Mouse (Mus musculus) myocyte (in vitro differentiated cells): ENCODE measurements around the gene Pdzd8.

Experiments
- CEBPB ChIP-seq: IDR thresholded peaks from 2 replicates; pipeline ENCODE4 v1.6.1; 2011; ENCODE audit warnings: mild to moderate bottlenecking, moderate library complexity; ENCODE audit not compliant: poor library complexity, insufficient read depth, severe bottlenecking
- E2F4 ChIP-seq: IDR thresholded peaks from one replicate; pipeline ENCODE4 v1.6.1; 2011; ENCODE audit warnings: mild to moderate bottlenecking, control low read depth, moderate library complexity; ENCODE audit not compliant: insufficient read depth
- MAX ChIP-seq: IDR thresholded peaks from one replicate; pipeline ENCODE4 v1.6.1; 2011; ENCODE audit warnings: low read depth, mild to moderate bottlenecking, control low read depth
- MYOD1 ChIP-seq, 3 experiments: IDR thresholded peaks; one replicate each; pipeline ENCODE4 v1.6.1; 2011; ENCODE audit warnings: control low read depth in 2 of 3, low read depth in 2 of 3, mild to moderate bottlenecking in 2 of 3, moderate library complexity in 1 of 3; ENCODE audit not compliant: insufficient read length in 2 of 3, control insufficient read depth in 1 of 3
- MYOG ChIP-seq, 3 experiments: IDR thresholded peaks; one replicate each; pipeline ENCODE4 v1.6.1; 2011; ENCODE audit warnings: control low read depth in 2 of 3, low read depth in 2 of 3, mild to moderate bottlenecking in 2 of 3; ENCODE audit not compliant: insufficient read length in 2 of 3, control insufficient read depth in 1 of 3, insufficient read depth in 1 of 3
- POLR2A ChIP-seq: IDR thresholded peaks from one replicate; pipeline ENCODE4 v1.6.1; 2011; ENCODE audit warnings: low read depth, mild to moderate bottlenecking, control low read depth, moderate library complexity; ENCODE audit not compliant: insufficient read length
- POLR2AphosphoS2 ChIP-seq: IDR thresholded peaks from one replicate; pipeline ENCODE4 v1.6.1; 2011; ENCODE audit warnings: low read depth, control low read depth; ENCODE audit not compliant: insufficient read length
- REST ChIP-seq: IDR thresholded peaks from one replicate; pipeline ENCODE4 v1.6.1; 2011; ENCODE audit warnings: mild to moderate bottlenecking, control low read depth, moderate library complexity; ENCODE audit not compliant: insufficient read depth, insufficient read length
- SRF ChIP-seq: IDR thresholded peaks from one replicate; pipeline ENCODE4 v1.6.1; 2011; ENCODE audit warnings: low read depth; ENCODE audit not compliant: control insufficient read depth, insufficient read length
- TCF12 ChIP-seq: IDR thresholded peaks from one replicate; pipeline ENCODE4 v1.6.1; 2011; ENCODE audit warnings: mild to moderate bottlenecking, control low read depth; ENCODE audit not compliant: poor library complexity, insufficient read depth, severe bottlenecking
- TCF3 ChIP-seq: IDR thresholded peaks from one replicate; pipeline ENCODE4 v1.6.1; 2011; ENCODE audit warnings: low read depth, control low read depth; ENCODE audit not compliant: insufficient read length
- USF1 ChIP-seq: IDR thresholded peaks from one replicate; pipeline ENCODE4 v1.6.1; 2011; ENCODE audit warnings: low read depth, mild to moderate bottlenecking, control low read depth, moderate library complexity

GRCm38 (mm10) chr19:59356388-59356787 is 10.8 kb upstream of the Pdzd8 start:
- no peak for TF ChIP-seq POLR2A
- no peak for TF ChIP-seq TCF12
- TF ChIP-seq USF1: no peak
- no peak for TF ChIP-seq E2F4
- no peak for TF ChIP-seq MAX
- TF ChIP-seq CEBPB: no peak
- TF ChIP-seq MYOD1 (IDR thresholded peaks at IDR 0.05; ENCODE audit: control insufficient read depth in 1 of 3, insufficient read length in 2 of 3, low read depth in 2 of 3): no peak
- TF ChIP-seq MYOG (IDR thresholded peaks at IDR 0.05; ENCODE audit: control insufficient read depth in 1 of 3, insufficient read depth in 1 of 3, insufficient read length in 2 of 3, low read depth in 2 of 3): no peak
- TF ChIP-seq POLR2AphosphoS2: no peak
- no peak for TF ChIP-seq SRF
- no peak for TF ChIP-seq REST
- no peak for TF ChIP-seq TCF3
